Mouse (Mus musculus): ENCODE data around the gene Tsc22d3. TPM values are rescaled to one million over a fixed set of nuclear protein-coding genes. Genes with fewer than 3 reads are reported as not detected.
A peak's percentile ranks its signal among the peaks of the same experiment; 100 is the strongest.
"Not testable (repeated sequence)": the region's sequence is repeated elsewhere in the genome, so short reads cannot be mapped to it uniquely, and the experiment has no call there.

Tsc22d3 gene
- polyA plus RNA-seq, 1 experiment from 2014 or later, result 133 TPM

DNA sequence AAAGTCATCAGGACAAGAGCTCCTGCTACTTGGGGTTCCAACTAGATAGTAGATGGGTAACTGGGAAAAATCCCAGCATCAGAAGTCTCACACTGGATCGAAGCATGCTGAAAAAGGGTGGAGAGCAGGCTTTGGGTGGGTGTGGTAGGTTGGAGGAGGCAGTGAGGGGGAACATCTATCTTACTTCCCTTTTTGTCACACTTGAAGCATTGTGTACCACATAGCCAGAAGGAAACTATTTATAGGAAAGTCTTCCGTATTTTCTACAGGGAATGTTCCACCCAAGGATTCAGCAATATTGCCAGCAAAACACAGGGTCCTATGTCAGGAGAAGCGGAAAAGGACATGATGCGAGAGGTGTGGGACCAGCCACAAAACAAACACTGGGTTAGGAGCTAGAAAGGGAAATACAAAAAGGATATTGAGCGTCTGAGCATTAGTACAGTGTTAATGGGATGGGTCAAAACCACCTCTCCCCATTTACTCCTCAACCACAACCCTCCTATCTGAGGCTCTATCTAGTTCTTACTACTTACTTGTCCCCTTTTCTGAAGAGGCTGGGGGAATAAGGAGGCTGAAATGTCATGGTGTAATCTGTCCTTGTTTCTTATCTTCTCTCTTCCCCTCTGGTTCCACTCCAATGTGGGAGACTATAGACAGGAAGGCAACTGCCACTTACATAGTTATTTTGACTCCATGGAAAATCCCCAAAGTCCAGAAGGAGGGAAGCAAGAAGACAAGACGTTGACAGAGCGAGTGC lies 52.6 kb downstream of the Tsc22d3 start:
- H3K27me3 ChIP-seq (ENCODE audit: control insufficient read depth, insufficient read depth, low read depth, low read length), result peaks cover 18% of the 10 kb centered on the region
- no peak for ATAC-seq
- H3K27ac ChIP-seq (ENCODE audit: low read length), result no peak overlapping the region
- no peaks in the 10 kb centered on the region for H3K9me3 ChIP-seq (replicated peaks; ENCODE audit: control insufficient read depth, low read length, poor library complexity, severe bottlenecking)
- 0 out of 2 replicates have a peak, but pooled peaks cover 2% of the 10 kb centered on the region for H3K4me1 ChIP-seq (ENCODE audit: control insufficient read depth, insufficient read depth, low read length)
- no peak overlapping the region for H3K4me2 ChIP-seq (ENCODE audit: low read length)
- no peak overlapping the region for H3K4me3 ChIP-seq (ENCODE audit: low read depth, low read length)
- WGBS, result 80% methylated on average over 7 of the region's 7 CpGs
- H3K36me3 ChIP-seq (ENCODE audit: control insufficient read depth, insufficient read depth, low read length), result no peaks in the 10 kb centered on the region
- no peak overlapping the region for H3K9ac ChIP-seq (ENCODE audit: low read depth, low read length)

DNA sequence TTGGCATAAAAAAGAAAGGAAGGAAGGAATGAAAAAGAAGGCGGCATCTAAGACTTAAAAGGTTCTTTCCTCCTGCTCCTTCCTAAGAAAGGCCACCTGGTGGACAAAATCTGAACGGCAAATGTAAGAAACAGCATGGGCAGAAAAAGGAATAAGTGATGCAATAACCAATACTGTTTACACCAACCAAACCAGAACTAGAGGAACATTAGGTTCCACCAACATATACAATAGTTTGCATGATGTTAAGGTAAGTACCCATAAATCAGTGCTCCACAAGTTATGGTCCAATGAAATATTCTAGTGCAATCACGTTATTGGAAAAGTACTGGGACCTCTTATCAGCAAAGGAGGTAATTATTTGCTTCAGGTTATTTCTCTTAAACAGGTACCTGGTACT lies 55.7 kb downstream of the Tsc22d3 start:
- peaks cover 6% of the 10 kb centered on the region; the same call in 1 of the 2 replicates for H3K4me1 ChIP-seq (ENCODE audit: control insufficient read depth, insufficient read depth, low read length)
- no peaks in the 10 kb centered on the region for H3K36me3 ChIP-seq (ENCODE audit: control insufficient read depth, insufficient read depth, low read length)
- WGBS, result 39% methylated on average over 3 of the region's 3 CpGs
- no peak overlapping the region for H3K4me2 ChIP-seq (ENCODE audit: low read length)
- no peak overlapping the region for H3K4me3 ChIP-seq (ENCODE audit: low read depth, low read length)
- H3K9me3 ChIP-seq (replicated peaks; ENCODE audit: control insufficient read depth, low read length, poor library complexity, severe bottlenecking), result no peaks in the 10 kb centered on the region
- no peak overlapping the region for H3K27ac ChIP-seq (ENCODE audit: low read length)
- ATAC-seq, result no peak
- no peak overlapping the region for H3K9ac ChIP-seq (ENCODE audit: low read depth, low read length)
- H3K27me3 ChIP-seq (ENCODE audit: control insufficient read depth, insufficient read depth, low read depth, low read length), result peaks cover 14% of the 10 kb centered on the region

DNA sequence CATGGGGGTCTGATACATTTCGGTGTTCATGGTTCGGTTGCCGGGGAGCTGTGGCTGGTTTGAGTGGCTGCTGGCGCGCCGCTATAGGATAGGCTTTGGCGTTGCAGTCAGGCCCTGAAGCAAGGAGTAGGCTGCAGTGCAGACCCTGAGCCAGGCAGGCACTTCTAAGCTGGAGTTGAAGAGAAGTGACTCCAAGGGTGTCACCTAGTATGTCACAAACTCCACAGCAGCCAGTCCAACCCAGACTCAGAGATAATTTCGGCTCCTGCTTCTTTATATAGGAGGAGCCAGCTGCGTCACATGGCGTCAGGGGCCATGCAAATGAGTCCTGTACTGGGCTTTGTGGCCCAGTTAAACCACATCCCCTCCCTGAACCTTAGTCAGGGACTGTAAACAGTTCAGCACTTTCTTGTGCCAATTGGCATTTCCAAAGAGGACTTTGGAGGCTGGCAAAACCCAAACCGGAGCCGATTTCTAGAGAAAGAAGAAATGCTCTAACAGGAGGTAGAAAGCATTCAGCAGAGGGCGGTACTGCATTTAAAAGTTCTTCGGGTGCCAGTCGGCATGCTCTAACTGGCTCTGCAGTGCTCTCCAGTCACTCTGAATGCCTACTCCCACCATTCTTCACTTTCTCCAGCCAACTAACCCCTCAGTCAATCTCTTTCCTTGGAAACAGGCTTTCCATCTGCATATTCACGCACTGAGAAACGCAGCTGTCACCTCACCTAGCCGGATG lies 57.4 kb downstream of the Tsc22d3 start:
- peak; percentile 86 for ATAC-seq
- H3K27ac ChIP-seq (ENCODE audit: low read length), result peak overlapping the region; percentile 83
- H3K27me3 ChIP-seq (ENCODE audit: control insufficient read depth, insufficient read depth, low read depth, low read length), result peaks cover 9% of the 10 kb centered on the region
- peak overlapping the region; percentile 48 for H3K4me3 ChIP-seq (ENCODE audit: low read depth, low read length)
- H3K4me1 ChIP-seq (ENCODE audit: control insufficient read depth, insufficient read depth, low read length), result peaks cover 6% of the 10 kb centered on the region; the same call in 1 of the 2 replicates
- peak overlapping the region; percentile 73 for H3K9ac ChIP-seq (ENCODE audit: low read depth, low read length)
- no peaks in the 10 kb centered on the region for H3K9me3 ChIP-seq (replicated peaks; ENCODE audit: control insufficient read depth, low read length, poor library complexity, severe bottlenecking)
- WGBS, result 23% methylated on average over 18 of the region's 18 CpGs
- no peaks in the 10 kb centered on the region for H3K36me3 ChIP-seq (ENCODE audit: control insufficient read depth, insufficient read depth, low read length)
- H3K4me2 ChIP-seq (ENCODE audit: low read length), result peak overlapping the region; percentile 67

DNA sequence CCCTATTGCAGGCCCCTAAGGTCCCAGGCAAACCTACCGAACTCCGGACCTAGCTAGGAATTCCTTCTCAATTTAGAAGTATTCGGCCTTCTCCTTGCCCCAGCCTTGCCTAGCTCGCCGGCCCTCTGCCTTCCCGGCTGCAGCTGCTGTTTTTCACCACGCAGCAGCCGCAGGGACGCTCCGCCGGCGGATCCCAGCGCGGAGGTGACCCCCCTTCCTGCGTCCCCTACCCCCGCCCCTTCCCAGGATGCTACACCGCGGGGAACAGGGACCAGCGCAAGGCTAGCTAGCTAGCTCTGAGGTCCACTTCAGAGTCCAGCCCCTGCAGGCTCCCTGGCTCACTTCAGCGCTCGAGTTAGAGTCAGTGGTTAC lies 58.0 kb downstream of the Tsc22d3 start:
- WGBS, result 17% methylated on average over 21 of the region's 21 CpGs
- ATAC-seq, result peak; percentile 93
- peaks cover 4% of the 10 kb centered on the region for H3K27me3 ChIP-seq (ENCODE audit: control insufficient read depth, insufficient read depth, low read depth, low read length)
- peak overlapping the region; percentile 83 for H3K27ac ChIP-seq (ENCODE audit: low read length)
- no peaks in the 10 kb centered on the region for H3K9me3 ChIP-seq (replicated peaks; ENCODE audit: control insufficient read depth, low read length, poor library complexity, severe bottlenecking)
- H3K36me3 ChIP-seq (ENCODE audit: control insufficient read depth, insufficient read depth, low read length), result no peaks in the 10 kb centered on the region
- H3K4me3 ChIP-seq (ENCODE audit: low read depth, low read length), result peak overlapping the region; percentile 48
- H3K4me2 ChIP-seq (ENCODE audit: low read length), result peak overlapping the region; percentile 67
- H3K9ac ChIP-seq (ENCODE audit: low read depth, low read length), result peak overlapping the region; percentile 73
- peaks cover 6% of the 10 kb centered on the region; the same call in 1 of the 2 replicates for H3K4me1 ChIP-seq (ENCODE audit: control insufficient read depth, insufficient read depth, low read length)

DNA sequence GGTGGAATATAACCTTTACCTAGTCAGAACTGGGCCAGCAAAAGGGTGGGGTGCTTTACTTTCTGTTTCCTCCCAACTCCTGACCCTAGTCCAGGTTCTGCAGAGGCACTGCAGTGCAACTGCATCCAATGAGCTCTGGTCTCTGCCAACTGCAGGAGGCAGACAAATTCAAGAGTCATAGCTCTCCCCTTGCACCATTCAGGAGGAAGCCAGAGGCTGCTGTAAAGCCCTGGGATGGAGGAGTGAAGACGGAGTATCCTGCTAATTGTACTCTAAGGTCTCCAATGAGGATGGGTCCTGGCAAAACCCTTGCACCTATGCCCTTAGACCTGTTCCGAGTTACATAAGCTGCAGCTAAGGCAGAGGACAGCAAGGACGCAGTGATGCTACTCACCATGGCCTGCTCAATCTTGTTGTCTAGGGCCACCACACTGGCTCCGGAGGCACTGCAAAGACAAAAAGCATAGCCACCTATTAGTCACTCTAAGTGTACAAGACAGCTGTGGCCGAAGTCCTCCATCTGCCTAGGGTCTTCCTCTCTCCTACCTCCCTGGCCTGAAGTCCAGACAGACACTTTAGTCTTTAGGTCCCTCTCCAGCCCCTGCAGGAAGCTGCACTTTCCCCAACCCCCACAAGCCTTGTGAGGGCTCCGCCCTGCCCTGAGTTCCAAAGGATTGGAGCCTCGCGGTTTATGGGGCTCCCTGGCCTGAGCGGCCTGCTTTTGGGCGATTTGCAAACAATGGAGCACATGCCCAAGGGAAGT lies 58.6 kb downstream of the Tsc22d3 start:
- H3K9me3 ChIP-seq (replicated peaks; ENCODE audit: control insufficient read depth, low read length, poor library complexity, severe bottlenecking), result no peaks in the 10 kb centered on the region
- H3K27ac ChIP-seq (ENCODE audit: low read length), result peak overlapping the region; percentile 83
- H3K36me3 ChIP-seq (ENCODE audit: control insufficient read depth, insufficient read depth, low read length), result no peaks in the 10 kb centered on the region
- WGBS, result 20% methylated on average over 10 of the region's 10 CpGs
- peaks cover 4% of the 10 kb centered on the region for H3K27me3 ChIP-seq (ENCODE audit: control insufficient read depth, insufficient read depth, low read depth, low read length)
- peak; percentile 64 for ATAC-seq
- peak overlapping the region; percentile 67 for H3K4me2 ChIP-seq (ENCODE audit: low read length)
- peaks cover 6% of the 10 kb centered on the region; the same call in 1 of the 2 replicates for H3K4me1 ChIP-seq (ENCODE audit: control insufficient read depth, insufficient read depth, low read length)
- H3K9ac ChIP-seq (ENCODE audit: low read depth, low read length), result peak overlapping the region; percentile 73
- peak overlapping the region; percentile 48 for H3K4me3 ChIP-seq (ENCODE audit: low read depth, low read length)

DNA sequence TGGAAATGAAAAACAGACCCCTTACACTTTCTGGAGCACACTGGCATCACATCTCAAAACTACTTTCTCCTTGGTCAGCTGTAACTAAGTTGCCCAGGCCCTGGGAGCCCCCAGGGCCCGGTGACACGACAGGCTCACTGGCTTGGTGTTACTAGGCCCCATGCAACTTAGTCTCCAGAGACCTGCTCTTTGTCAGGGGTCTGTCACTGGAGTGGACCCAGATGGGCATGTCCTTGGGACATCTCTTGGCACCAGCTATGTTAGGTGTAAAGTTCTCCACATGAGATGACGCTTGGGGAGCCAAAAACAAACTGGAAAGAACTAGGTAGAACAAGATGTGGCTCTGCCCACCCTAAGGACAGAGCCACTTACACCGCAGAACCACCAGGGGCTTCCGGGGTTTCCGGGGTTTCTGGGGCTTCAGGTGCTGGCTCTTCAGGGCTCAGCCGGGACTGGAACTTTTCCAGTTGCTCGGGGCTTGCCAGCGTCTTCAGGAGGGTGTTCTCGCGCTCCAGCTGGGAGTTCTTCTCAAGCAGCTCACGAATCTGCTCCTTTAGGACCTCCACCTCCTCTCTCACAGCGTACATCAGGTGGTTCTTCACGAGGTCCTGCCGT lies 59.9 kb downstream of the Tsc22d3 start:
- ATAC-seq, result no peak
- H3K36me3 ChIP-seq (ENCODE audit: control insufficient read depth, insufficient read depth, low read length), result no peaks in the 10 kb centered on the region
- no peak overlapping the region for H3K4me2 ChIP-seq (ENCODE audit: low read length)
- H3K9me3 ChIP-seq (replicated peaks; ENCODE audit: control insufficient read depth, low read length, poor library complexity, severe bottlenecking), result no peaks in the 10 kb centered on the region
- 84% methylated on average over 15 of the region's 15 CpGs for WGBS
- peaks cover 6% of the 10 kb centered on the region; the same call in 1 of the 2 replicates for H3K4me1 ChIP-seq (ENCODE audit: control insufficient read depth, insufficient read depth, low read length)
- no peak overlapping the region for H3K4me3 ChIP-seq (ENCODE audit: low read depth, low read length)
- H3K27me3 ChIP-seq (ENCODE audit: control insufficient read depth, insufficient read depth, low read depth, low read length), result peaks cover 4% of the 10 kb centered on the region
- no peak overlapping the region for H3K27ac ChIP-seq (ENCODE audit: low read length)
- H3K9ac ChIP-seq (ENCODE audit: low read depth, low read length), result no peak overlapping the region

DNA sequence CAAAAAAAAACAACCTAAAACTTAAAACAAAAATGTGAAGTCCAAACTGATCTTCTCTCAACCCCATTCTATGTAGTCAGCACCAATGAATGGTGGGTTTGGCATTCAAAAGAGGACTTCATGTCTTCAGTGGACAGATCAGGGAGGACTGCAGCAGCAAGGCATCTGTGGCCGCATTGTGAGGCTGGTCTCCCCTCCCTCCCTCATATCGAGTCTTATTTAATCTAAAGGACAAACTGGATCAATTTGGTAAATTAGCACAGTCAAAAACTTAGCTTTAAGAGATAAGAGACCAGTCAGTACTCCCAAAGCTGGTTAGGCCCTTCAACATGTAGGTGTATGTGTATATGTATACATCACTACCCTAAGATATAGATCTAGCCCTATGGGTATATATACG lies 60.6 kb downstream of the Tsc22d3 start:
- not testable (repeated sequence) for H3K27me3 ChIP-seq (ENCODE audit: control insufficient read depth, insufficient read depth, low read depth, low read length); H3K9me3 ChIP-seq (replicated peaks; ENCODE audit: control insufficient read depth, low read length, poor library complexity, severe bottlenecking); H3K27ac ChIP-seq (ENCODE audit: low read length); H3K4me1 ChIP-seq (ENCODE audit: control insufficient read depth, insufficient read depth, low read length); ATAC-seq; H3K9ac ChIP-seq (ENCODE audit: low read depth, low read length); H3K4me3 ChIP-seq (ENCODE audit: low read depth, low read length); H3K36me3 ChIP-seq (ENCODE audit: control insufficient read depth, insufficient read depth, low read length); H3K4me2 ChIP-seq (ENCODE audit: low read length)
- WGBS, result 87% methylated on average over 3 of the region's 3 CpGs

DNA sequence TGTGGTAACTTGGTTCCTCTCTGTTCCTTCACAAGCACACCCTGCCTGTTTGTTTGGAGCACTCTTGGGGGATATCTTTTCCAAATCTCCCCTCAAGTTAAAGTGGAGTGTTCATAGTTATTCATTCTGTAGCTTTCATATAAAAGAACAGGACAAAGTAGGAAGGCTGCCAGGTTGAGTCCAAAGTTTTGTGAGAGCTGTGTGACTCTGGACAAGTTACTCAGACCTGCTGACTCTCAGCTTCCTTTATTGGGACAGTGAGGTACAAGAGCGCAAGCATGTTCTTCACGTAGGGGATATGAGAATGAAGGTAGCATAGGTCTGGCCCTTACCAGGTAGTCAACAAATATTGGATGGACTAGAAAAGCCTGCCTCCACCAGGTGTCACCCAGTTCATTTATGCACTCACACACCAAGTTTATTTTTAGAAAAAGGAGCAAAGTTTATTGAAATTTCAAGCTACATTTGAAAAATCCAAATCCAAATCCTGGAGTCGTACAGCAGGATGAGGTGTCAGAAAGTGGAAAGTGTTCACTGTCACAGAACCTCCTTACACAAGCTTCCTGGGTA lies 61.3 kb downstream of the Tsc22d3 start:
- H3K27me3 ChIP-seq (ENCODE audit: control insufficient read depth, insufficient read depth, low read depth, low read length), result peaks cover 4% of the 10 kb centered on the region
- H3K36me3 ChIP-seq (ENCODE audit: control insufficient read depth, insufficient read depth, low read length), result no peaks in the 10 kb centered on the region
- no peak overlapping the region for H3K27ac ChIP-seq (ENCODE audit: low read length)
- no peak overlapping the region for H3K4me3 ChIP-seq (ENCODE audit: low read depth, low read length)
- no peak overlapping the region for H3K4me2 ChIP-seq (ENCODE audit: low read length)
- no peak overlapping the region for H3K9ac ChIP-seq (ENCODE audit: low read depth, low read length)
- H3K4me1 ChIP-seq (ENCODE audit: control insufficient read depth, insufficient read depth, low read length), result peaks cover 6% of the 10 kb centered on the region; the same call in 1 of the 2 replicates
- ATAC-seq, result no peak
- H3K9me3 ChIP-seq (replicated peaks; ENCODE audit: control insufficient read depth, low read length, poor library complexity, severe bottlenecking), result no peaks in the 10 kb centered on the region
- WGBS, result 87% methylated on average over 3 of the region's 3 CpGs
